Mouse (Mus musculus) layer of hippocampus, postnatal 10 days (tissue): ENCODE results near the gene Acvr1b. TPM values are rescaled to one million over a fixed set of nuclear protein-coding genes. Genes with fewer than 3 reads are reported as not detected.

ENCODE experiments used
- DNase-seq, 2 experiments: peaks; one replicate each; pipeline ENCODE4 v3.0.0; 2021; ENCODE audit warnings: low spot score in 2 of 2
- total RNA-seq, 2 experiments: library from RNA; stranded (reverse); gene quantifications; 2 replicates each; pipeline ENCODE4 v1.2.3; 2021

The Acvr1b gene
- total RNA-seq, 2 experiments from 2014 or later = 78.9 to 79.2 TPM

GRCm38 (mm10) chr15:101246231-101247154, 72.6 kb downstream of the Acvr1b start:
- DNase-seq = peak; percentile 90 to 92

- DNase-seq = no peak
Measured at GRCm38 (mm10) chr15:101247155-101247498, 73.3 kb downstream of the Acvr1b start.

GRCm38 (mm10) chr15:101248029-101248710, 74.3 kb downstream of the Acvr1b start:
- no peak for DNase-seq

- DNase-seq = no peak
Measured at GRCm38 (mm10) chr15:101250220-101250800, 76.4 kb downstream of the Acvr1b start.

- no peak for DNase-seq
Measured at GRCm38 (mm10) chr15:101251930-101252329, 78.1 kb downstream of the Acvr1b start.

GRCm38 (mm10) chr15:101252614-101253013, 78.7 kb downstream of the Acvr1b start:
- DNase-seq = no peak

- no peak for DNase-seq
Measured at GRCm38 (mm10) chr15:101253563-101253885, 79.7 kb downstream of the Acvr1b start.

GRCm38 (mm10) chr15:101253886-101254795, 80.3 kb downstream of the Acvr1b start, which contains the start of gene Nr4a1:
Gene Nr4a1, plus strand, starts transcription at chr15:101254269.
- DNase-seq = peak in 1 of 2 experiments; percentile 75

GRCm38 (mm10) chr15:101255842-101256462, 82.1 kb downstream of the Acvr1b start:
- no peak for DNase-seq

- DNase-seq = no peak
Measured at GRCm38 (mm10) chr15:101256463-101257206, 82.8 kb downstream of the Acvr1b start.

- no peak for DNase-seq
Measured at GRCm38 (mm10) chr15:101258420-101258819, 84.6 kb downstream of the Acvr1b start.

GRCm38 (mm10) chr15:101259922-101260321, 86.1 kb downstream of the Acvr1b start:
- no peak for DNase-seq

- no peak for DNase-seq
Measured at GRCm38 (mm10) chr15:101260387-101260786, 86.5 kb downstream of the Acvr1b start.

GRCm38 (mm10) chr15:101260874-101261622, 87.2 kb downstream of the Acvr1b start:
- DNase-seq = no peak

GRCm38 (mm10) chr15:101262502-101262901, 88.6 kb downstream of the Acvr1b start:
- no peak for DNase-seq
